Mouse (Mus musculus) neural tube, embryonic 12.5 days (tissue): ENCODE measurements at regions not wholly inside any gene's neighbourhood (a gene's known extent, or its start where the extent isn't known, plus 50 kb on each side); places are given as distances from the start of the nearest gene placed in this dataset.
A peak's percentile ranks its signal among the peaks of the same experiment; 100 is the strongest.
"Not testable (repeated sequence)": the region's sequence is repeated elsewhere in the genome, so short reads cannot be mapped to it uniquely, and the experiment has no call there.

Experiments
- ATAC-seq: fragments of 200-750 bp; cut with Nextera tagmentation; 2 replicates; pipeline ENCODE4 v1.8.0; 2017; ENCODE audit warnings: low read depth, mild to moderate bottlenecking, moderate TSS enrichment, moderate library complexity; ENCODE audit not compliant: low FRiP score
- H3K27ac ChIP-seq: fragments of 300-500 bp; sonication (generic); 2 replicates; pipeline ENCODE4 v1.5.1; 2016
- H3K27me3 ChIP-seq: fragments of 300-500 bp; sonication (generic); replicated peaks from 2 replicates; pipeline ENCODE4 v1.6.1; 2016; ENCODE audit warnings: mild to moderate bottlenecking
- H3K36me3 ChIP-seq: fragments of 300-500 bp; sonication (generic); 2 replicates; pipeline ENCODE4 v1.6.1; 2016; ENCODE audit warnings: mild to moderate bottlenecking
- H3K4me1 ChIP-seq: fragments of 300-500 bp; sonication (generic); 2 replicates; pipeline ENCODE4 v1.6.1; 2016
- H3K4me2 ChIP-seq: fragments of 300-500 bp; sonication (generic); replicated peaks from 2 replicates; pipeline ENCODE4 v1.6.1; 2016; ENCODE audit warnings: mild to moderate bottlenecking
- H3K4me3 ChIP-seq: fragments of 300-500 bp; sonication (generic); 2 replicates; pipeline ENCODE4 v1.5.1; 2016
- H3K9ac ChIP-seq: fragments of 300-500 bp; sonication (generic); 2 replicates; pipeline ENCODE4 v1.6.1; 2016; ENCODE audit warnings: mild to moderate bottlenecking
- H3K9me3 ChIP-seq: fragments of 300-500 bp; sonication (generic); 2 replicates; pipeline ENCODE4 v1.6.1; 2016; ENCODE audit warnings: mild to moderate bottlenecking
- WGBS: fragments of 180-500 bp; shearing (Covaris S2); methylation state at CpG from one replicate; pipeline ENCODE4 v1.1.7; 2016; 5-methylcytosine and 5-hydroxymethylcytosine counted together

DNA sequence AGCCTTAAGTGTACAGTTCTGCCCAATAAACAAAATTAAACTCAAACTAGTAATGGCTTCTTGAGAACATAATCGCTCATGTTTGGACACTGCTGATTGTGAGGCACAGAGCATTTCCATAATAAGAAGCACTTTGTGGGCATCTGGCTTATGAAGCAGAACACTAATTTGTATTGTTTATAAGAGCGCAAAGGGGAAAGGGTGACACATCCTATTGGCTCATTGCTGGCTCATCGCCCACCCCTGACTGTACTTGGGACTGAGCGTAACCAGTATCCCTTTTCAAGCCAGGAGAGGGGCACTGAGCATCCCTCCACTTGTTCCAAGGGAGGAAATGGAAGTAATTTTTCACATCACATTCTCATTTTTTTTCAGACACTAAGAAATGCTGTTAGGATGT lies 288.0 kb downstream of the Sfmbt2 start:
- no peak for ATAC-seq
- no peak overlapping the region for H3K4me3 ChIP-seq

DNA sequence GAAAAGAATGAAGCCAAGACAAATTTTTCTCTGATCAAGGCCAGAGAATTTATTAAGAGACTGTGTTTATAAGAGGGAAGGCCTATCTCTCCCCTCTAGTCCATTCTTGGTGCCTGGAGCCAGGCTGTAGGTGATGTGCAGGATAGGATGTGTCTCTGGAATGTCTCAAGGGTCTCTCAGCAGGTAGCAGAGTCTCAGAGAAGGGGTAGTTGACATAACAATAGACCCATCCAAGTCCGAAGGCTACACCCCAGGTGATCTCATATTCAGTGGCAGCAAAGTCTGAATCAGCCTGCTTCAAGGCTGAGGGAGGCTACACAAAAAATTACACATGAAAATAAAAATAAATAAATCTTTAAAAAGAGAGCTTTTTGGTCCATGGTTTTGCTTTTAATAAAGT lies 297.6 kb downstream of the Sfmbt2 start:
- H3K4me3 ChIP-seq, H3K9ac ChIP-seq, H3K4me1 ChIP-seq, H3K36me3 ChIP-seq, ATAC-seq, H3K9me3 ChIP-seq, H3K27me3 ChIP-seq, H3K4me2 ChIP-seq, H3K27ac ChIP-seq: not testable (repeated sequence)
- 36% methylated on average over 1 of the region's 1 CpGs for WGBS

More for the DNA sequence above, 288.0 kb downstream of the Sfmbt2 start:
- H3K27ac ChIP-seq, result no peak overlapping the region
- H3K4me2 ChIP-seq, result no peak overlapping the region
- H3K9me3 ChIP-seq, result no peaks in the 10 kb centered on the region
- H3K4me1 ChIP-seq, result no peaks in the 10 kb centered on the region
- 93% methylated on average over 4 of the region's 4 CpGs for WGBS
- H3K36me3 ChIP-seq, result no peaks in the 10 kb centered on the region
- H3K27me3 ChIP-seq, result no peaks in the 10 kb centered on the region
- no peak overlapping the region for H3K9ac ChIP-seq

DNA sequence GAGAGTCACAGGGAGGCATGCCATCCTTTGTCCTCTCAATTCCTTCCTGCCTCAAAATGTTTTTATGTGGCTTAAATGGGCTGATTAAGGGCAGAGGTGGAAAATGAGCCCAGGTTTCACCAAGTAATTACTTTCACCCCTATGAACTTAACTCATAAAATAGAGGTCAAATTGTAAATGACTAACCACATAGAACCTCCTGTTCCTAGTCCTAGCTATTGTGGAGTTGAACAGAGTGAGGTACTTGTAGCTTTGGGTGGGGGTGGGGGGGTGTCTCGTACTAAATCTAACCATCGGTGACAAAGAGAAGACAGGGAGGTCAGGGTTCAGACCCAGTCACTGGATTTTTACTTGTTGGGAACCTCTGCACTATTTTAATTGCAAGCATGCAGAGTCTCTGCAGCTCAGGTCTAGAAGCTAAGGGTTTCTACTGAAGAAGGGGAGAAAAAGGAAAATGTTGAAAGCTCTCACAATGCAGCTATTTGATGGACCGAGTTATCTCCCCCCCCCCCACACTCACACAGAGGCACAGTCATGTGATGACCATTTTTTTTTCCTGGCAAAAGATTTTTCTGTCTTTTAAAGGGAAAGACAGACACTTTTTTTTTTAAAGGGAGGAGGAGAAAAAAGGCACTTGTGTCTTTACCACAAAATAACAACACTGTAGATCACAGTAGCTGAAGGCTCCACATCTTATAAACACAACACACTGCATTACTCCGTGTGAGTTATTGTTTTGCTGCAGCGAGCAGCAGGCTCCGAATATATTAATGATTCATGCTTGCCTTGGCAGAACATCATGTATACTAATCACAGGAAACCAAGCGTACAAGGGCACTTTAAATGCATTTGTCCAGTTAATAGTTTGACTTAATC lies 300.4 kb downstream of the Sfmbt2 start:
- H3K36me3 ChIP-seq, result no peaks in the 10 kb centered on the region

DNA sequence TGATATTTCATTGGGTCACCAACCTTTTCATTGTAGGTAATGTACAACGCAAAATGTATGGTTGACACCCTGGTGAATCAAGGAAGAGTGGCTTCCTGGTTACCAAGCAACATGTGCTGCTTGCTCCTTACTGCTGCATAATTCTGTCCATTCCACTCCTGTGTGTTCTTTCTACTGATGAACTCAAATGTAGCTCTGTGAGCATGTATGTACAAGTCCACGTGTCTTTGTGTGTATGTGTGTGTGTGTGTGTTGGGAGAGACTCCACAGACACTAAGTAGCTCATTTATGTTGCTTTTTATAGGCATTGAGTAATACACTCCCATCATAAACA lies 301.0 kb downstream of the Sfmbt2 start:
- WGBS, result 60% methylated on average over 2 of the region's 2 CpGs
- Histone ChIP-seq H3K9me3 (no peaks in the 10 kb centered on the region), H3K9ac (no peak overlapping the region), H3K36me3 (no peaks in the 10 kb centered on the region), H3K4me2 (no peak overlapping the region; the same call in 1 of the 2 replicates), H3K27me3 (no peaks in the 10 kb centered on the region), H3K4me3 (no peak overlapping the region), H3K27ac (no peak overlapping the region), H3K4me1 (peaks cover 6% of the 10 kb centered on the region; the same call in 1 of the 2 replicates)
- peak; percentile 43; the same call in 1 of the 2 replicates for ATAC-seq

More for the DNA sequence above, 300.4 kb downstream of the Sfmbt2 start:
- H3K27ac ChIP-seq, result no peak overlapping the region
- peak overlapping the region; percentile 14; the same call in 1 of the 2 replicates for H3K4me2 ChIP-seq
- no peaks in the 10 kb centered on the region for H3K9me3 ChIP-seq
- peaks cover 6% of the 10 kb centered on the region; the same call in 1 of the 2 replicates for H3K4me1 ChIP-seq
- H3K27me3 ChIP-seq, result no peaks in the 10 kb centered on the region
- ATAC-seq, result 0 out of 2 replicates have a peak, but pooled peaks have one; percentile 35
- H3K9ac ChIP-seq, result no peak overlapping the region
- WGBS, result 21% methylated on average over 7 of the region's 7 CpGs
- no peak overlapping the region for H3K4me3 ChIP-seq

DNA sequence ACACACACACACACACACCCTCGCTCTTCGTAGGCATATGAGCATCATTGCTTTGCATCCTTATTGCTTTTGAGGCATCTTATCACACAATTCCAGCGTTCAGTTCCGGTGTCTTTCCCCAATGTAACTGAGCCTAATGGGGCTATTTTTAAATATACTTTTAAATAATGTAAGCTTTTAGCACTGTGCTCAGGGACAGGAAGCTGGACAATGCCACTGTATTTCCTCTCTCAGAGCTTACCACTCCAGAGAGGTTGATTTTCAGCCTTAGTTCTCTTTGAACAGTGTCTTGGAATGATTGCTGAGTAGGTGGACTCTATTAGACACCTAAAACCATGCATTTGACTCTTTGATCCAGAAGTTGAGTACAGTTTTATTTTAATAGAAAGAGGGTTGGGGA lies 301.9 kb downstream of the Sfmbt2 start:
- H3K27ac ChIP-seq, result no peak overlapping the region
- no peak overlapping the region for H3K4me2 ChIP-seq
- ATAC-seq, result no peak
- WGBS, result 88% methylated on average over 4 of the region's 4 CpGs
- no peak overlapping the region for H3K4me3 ChIP-seq
- H3K36me3 ChIP-seq, result no peaks in the 10 kb centered on the region
- no peaks in the 10 kb centered on the region for H3K9me3 ChIP-seq
- H3K4me1 ChIP-seq, result peaks cover 6% of the 10 kb centered on the region; the same call in 1 of the 2 replicates
- H3K9ac ChIP-seq, result no peak overlapping the region
- H3K27me3 ChIP-seq, result no peaks in the 10 kb centered on the region

DNA sequence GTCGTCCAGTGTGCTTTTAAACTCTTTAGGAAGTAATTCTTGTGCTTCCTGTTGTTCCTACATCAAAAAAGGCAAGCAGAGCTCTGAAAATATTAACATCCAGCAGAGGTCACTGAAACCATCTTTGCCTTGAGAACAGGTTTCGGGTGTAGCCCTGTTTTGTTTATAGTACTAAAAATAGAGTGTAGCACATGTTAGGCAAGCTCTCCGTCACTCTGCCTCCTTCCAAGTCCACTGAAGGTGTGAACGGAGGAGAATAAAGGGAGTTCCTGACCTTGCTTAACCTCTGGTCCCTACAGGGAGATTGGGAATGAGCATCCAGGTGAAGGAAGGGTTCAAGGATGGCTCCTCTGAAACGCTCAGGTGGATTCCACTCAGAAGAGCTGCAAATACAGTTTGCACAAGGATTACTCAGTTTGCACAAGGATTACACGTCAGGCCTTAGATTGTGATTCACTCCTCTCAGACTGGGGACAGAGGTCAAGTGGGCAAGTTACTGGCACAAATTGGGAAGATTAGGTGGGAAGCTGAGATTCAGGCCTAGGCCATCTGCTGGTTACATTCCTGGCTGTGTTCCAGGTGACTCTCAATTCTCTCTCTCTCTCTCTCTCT lies 304.5 kb downstream of the Sfmbt2 start:
- Histone ChIP-seq H3K9me3 (no peaks in the 10 kb centered on the region), H3K9ac (no peak overlapping the region), H3K4me3 (no peak overlapping the region), H3K36me3 (no peaks in the 10 kb centered on the region), H3K4me1 (peaks cover 6% of the 10 kb centered on the region; the same call in 1 of the 2 replicates), H3K27me3 (no peaks in the 10 kb centered on the region), H3K4me2 (no peak overlapping the region), H3K27ac (no peak overlapping the region)
- WGBS, result 62% methylated on average over 6 of the region's 6 CpGs
- ATAC-seq, result no peak

DNA sequence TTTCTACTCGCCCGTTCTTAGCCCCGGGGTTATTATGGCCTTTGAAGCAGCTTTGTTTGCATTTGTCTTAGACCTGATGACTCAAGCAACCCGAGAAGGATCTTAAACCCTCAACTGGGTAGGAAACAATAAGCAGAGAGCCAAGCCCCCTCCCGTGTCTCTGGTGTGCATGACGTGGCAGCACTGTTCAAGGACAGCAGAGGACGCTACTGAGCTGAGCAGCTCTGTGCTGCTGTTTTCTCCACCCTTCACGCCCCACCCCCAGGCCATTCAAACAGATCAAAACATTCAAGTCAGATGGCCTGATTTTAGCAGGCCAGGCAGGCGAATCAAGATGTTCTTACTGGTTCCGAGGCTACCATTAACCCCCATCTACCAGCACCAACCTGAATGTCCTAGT lies 331.1 kb downstream of the Sfmbt2 start:
- WGBS, result 52% methylated on average over 10 of the region's 10 CpGs
- Histone ChIP-seq H3K9me3 (no peaks in the 10 kb centered on the region), H3K4me1 (no peaks in the 10 kb centered on the region), H3K4me3 (no peak overlapping the region), H3K27ac (no peak overlapping the region), H3K27me3 (no peaks in the 10 kb centered on the region), H3K4me2 (no peak overlapping the region), H3K9ac (no peak overlapping the region), H3K36me3 (no peaks in the 10 kb centered on the region)
- no peak for ATAC-seq

DNA sequence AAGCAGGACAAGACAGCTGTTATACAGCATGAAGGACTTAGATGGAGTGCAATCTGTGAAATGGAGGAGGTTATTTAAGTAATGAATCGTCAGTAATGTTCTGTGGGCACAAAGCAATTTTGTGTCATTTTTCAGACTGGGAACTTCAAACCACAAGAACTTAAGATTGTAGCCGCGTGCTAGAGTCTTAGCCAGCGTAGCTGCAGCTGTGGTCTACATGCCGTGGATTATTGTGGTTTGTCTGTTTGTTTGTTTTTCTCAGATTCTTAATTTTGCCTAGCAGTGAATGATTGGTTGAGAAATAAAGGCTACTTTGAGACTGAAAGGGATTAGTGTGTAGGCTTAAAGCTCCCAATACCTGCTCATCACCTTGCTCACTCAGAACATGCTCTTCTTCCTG lies 348.1 kb downstream of the Sfmbt2 start:
- WGBS, result 89% methylated on average over 5 of the region's 5 CpGs

DNA sequence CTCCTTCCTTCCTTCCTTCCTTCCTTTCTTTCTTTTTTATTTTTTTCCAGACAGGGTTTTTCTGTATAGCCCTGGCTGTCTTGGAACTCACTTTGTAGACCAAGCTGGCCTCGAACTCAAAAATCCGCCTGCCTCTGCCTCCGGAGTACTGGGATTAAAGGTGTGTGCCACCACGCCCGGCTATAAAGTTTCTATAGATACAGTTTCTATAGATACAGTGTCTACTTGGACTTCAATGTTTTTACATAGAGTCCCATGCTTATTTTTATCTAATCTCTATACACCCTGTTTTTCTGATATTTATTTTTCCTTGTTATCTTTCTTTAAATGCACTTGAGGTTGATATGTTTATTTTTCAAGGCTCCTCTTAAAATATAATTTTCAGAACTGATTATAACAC lies 364.0 kb downstream of the Sfmbt2 start:
- not testable (repeated sequence) for H3K9me3 ChIP-seq, H3K4me3 ChIP-seq, ATAC-seq, H3K36me3 ChIP-seq, H3K27ac ChIP-seq, H3K4me1 ChIP-seq, H3K4me2 ChIP-seq, H3K9ac ChIP-seq
- peaks cover 12% of the 10 kb centered on the region for H3K27me3 ChIP-seq
- WGBS, result 94% methylated on average over 5 of the region's 5 CpGs

More for the DNA sequence above, 348.1 kb downstream of the Sfmbt2 start:
- H3K36me3 ChIP-seq, result no peaks in the 10 kb centered on the region
- no peak overlapping the region for H3K4me3 ChIP-seq
- H3K9me3 ChIP-seq, result no peaks in the 10 kb centered on the region
- no peak for ATAC-seq
- no peak overlapping the region for H3K9ac ChIP-seq
- no peaks in the 10 kb centered on the region for H3K27me3 ChIP-seq
- no peaks in the 10 kb centered on the region for H3K4me1 ChIP-seq
- H3K27ac ChIP-seq, result no peak overlapping the region
- no peak overlapping the region for H3K4me2 ChIP-seq

DNA sequence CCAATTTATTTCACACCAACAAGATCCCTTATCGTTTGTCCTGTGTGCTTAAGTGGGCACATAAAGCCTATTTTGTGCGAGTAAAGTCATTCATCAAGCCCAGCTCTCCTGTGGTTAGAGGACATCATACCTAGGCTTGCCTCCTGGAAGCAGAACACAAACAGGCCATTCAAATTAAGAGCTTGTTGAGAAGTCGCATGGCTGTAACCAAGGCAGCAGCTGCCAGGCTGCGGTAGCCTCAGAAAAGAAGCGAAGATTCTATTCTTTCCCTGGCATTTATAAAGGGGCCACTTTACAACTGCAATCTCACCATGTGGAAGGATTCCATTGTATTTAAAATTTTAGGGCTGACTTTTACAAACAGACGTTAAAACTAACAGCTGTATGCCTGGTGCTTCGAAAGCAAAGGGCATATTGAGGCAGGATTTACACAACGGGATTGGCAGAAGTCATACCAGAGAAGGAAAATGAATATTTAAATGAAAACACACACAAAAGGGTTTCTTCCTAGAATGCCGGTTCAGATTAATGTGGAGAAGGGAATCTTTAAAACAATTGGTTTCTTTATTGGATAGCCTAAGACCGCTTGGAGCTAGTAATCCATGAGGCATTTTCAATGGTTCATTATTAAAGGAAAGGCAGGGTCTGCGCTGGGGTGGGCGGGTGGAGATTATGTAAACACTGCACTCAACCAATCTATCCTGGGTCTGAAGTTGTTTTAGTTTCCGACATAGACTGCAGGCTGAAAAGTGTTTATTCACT lies 366.6 kb downstream of the Sfmbt2 start:
- peak; percentile 90 for ATAC-seq
- Histone ChIP-seq H3K4me2 (peak overlapping the region; percentile 52), H3K9ac (0 out of 2 replicates have a peak overlapping the region, but pooled peaks have one; percentile 5), H3K9me3 (no peaks in the 10 kb centered on the region), H3K4me3 (no peak overlapping the region), H3K4me1 (0 out of 2 replicates have a peak, but pooled peaks cover 3% of the 10 kb centered on the region), H3K27ac (no peak overlapping the region), H3K27me3 (peaks cover 12% of the 10 kb centered on the region), H3K36me3 (no peaks in the 10 kb centered on the region)
- 10% methylated on average over 13 of the region's 13 CpGs for WGBS

DNA sequence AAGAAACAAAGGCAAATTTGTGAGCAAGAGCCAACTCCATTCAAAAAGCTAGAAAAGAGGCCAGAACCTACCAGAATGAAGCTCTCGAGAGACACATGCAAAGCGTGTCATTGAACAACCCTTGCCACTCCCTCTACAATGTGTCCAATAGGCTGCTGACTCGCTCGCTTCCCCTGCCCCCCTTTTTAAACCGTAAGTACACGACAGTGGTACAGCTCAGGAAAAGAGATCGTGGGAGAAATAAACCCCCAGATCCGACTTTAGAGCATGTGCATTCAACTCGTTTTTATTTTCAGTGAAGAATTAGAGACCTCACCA lies 367.1 kb downstream of the Sfmbt2 start:
- Histone ChIP-seq H3K27ac (no peak overlapping the region), H3K9ac (0 out of 2 replicates have a peak overlapping the region, but pooled peaks have one; percentile 5), H3K4me3 (no peak overlapping the region)

DNA sequence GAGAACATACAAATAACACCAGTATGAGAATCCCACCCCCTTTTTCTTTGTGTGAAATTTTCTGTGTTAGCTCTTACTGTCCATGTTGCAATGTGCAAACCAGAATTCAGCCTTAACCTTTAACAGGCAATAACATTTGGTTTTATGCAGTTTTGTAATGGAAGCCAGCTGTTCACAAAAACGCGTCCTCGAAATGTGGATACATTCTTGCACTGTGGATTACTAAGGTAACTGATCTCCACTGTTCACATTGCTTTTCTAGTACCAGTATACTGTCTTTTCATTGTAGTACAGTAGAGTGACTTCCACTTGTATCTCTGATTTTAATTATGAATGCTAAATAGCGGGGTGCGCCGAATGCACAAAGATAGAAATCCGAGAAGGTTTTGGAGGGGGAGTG lies 374.8 kb downstream of the Sfmbt2 start:
- no peak for ATAC-seq
- 89% methylated on average over 7 of the region's 7 CpGs for WGBS

More for the DNA sequence above, 367.1 kb downstream of the Sfmbt2 start:
- ATAC-seq, result peak; percentile 91
- H3K4me1 ChIP-seq, result 0 out of 2 replicates have a peak, but pooled peaks cover 3% of the 10 kb centered on the region
- peaks cover 12% of the 10 kb centered on the region for H3K27me3 ChIP-seq
- 22% methylated on average over 9 of the region's 9 CpGs for WGBS
- H3K9me3 ChIP-seq, result no peaks in the 10 kb centered on the region
- peak overlapping the region; percentile 52 for H3K4me2 ChIP-seq
- no peaks in the 10 kb centered on the region for H3K36me3 ChIP-seq

More for the DNA sequence above, 374.8 kb downstream of the Sfmbt2 start:
- H3K4me2 ChIP-seq, result no peak overlapping the region
- no peaks in the 10 kb centered on the region for H3K27me3 ChIP-seq
- H3K9me3 ChIP-seq, result no peaks in the 10 kb centered on the region
- no peaks in the 10 kb centered on the region for H3K36me3 ChIP-seq
- no peak overlapping the region for H3K4me3 ChIP-seq
- H3K9ac ChIP-seq, result no peak overlapping the region
- no peaks in the 10 kb centered on the region for H3K4me1 ChIP-seq
- H3K27ac ChIP-seq, result no peak overlapping the region
